Mouse (Mus musculus) embryonic fibroblast, embryonic 13.5 days (primary cell): ENCODE measurements at regions not wholly inside any gene's neighbourhood (a gene's known extent, or its start where the extent isn't known, plus 50 kb on each side); places are given as distances from the start of the nearest gene placed in this dataset.

Source experiments
- H3K27ac ChIP-seq: 2 replicates; pipeline ENCODE4 v1.5.1; 2012; ENCODE audit warnings: low read length, control low read depth, inconsistent platforms; ENCODE audit not compliant: insufficient read depth
- H3K4me1 ChIP-seq: 2 replicates; pipeline ENCODE4 v1.6.1; 2011; ENCODE audit warnings: low read length; ENCODE audit not compliant: control insufficient read depth, insufficient read depth
- H3K4me3 ChIP-seq: 2 replicates; pipeline ENCODE4 v1.5.1; 2011; ENCODE audit warnings: mild to moderate bottlenecking, control low read depth, low read length; ENCODE audit not compliant: insufficient read depth
- CTCF ChIP-seq: IDR thresholded peaks from 2 replicates; pipeline ENCODE4 v1.5.1; 2011; ENCODE audit warnings: mild to moderate bottlenecking, control low read depth, low read length, moderate library complexity, borderline replicate concordance; ENCODE audit not compliant: insufficient read depth
- POLR2A ChIP-seq: IDR thresholded peaks from 2 replicates; pipeline ENCODE4 v1.6.1; 2011; ENCODE audit warnings: low read depth, mild to moderate bottlenecking, control low read depth, low read length, moderate library complexity

- Histone ChIP-seq H3K4me1 (no peaks in the 10 kb centered on the region), H3K27ac (no peak overlapping the region), H3K4me3 (no peak overlapping the region)
- TF ChIP-seq POLR2A (no peak), CTCF (no peak)
These were observed 164.7 kb downstream of the Grb14 start for GRCm38 (mm10) chr2:64860113-64860512.

- H3K4me3 ChIP-seq, result no peak overlapping the region
- H3K27ac ChIP-seq, result no peak overlapping the region
- TF ChIP-seq POLR2A (no peak), CTCF (peak; percentile 74; the same call in 1 of the 2 replicates)
- H3K4me1 ChIP-seq, result no peaks in the 10 kb centered on the region
These were observed 170.9 kb downstream of the Grb14 start for GRCm38 (mm10) chr2:64853918-64854317.

DNA sequence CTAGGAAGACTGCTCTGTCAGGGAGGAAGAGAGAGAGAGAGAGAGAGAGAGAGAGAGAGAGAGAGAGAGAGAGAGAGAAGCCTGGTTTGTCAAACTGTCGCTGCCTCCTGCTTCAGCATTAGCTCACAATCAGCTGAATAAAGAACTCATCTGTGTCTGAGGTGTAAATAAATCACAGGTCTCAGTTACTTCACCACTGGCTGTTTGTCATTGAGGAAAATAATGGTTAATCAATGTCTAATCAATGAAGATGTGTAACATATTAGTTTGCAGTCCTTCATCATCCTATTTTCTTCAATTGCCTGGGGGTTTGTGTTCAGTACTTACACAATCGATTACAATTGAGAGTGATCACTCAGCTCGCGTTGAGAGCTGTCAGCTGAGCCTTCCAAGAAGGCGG is 171.9 kb downstream of the Grb14 start:
- Histone ChIP-seq H3K4me3 (no peak overlapping the region), H3K27ac (no peak overlapping the region), H3K4me1 (no peaks in the 10 kb centered on the region)
- TF ChIP-seq CTCF (no peak), POLR2A (no peak)

DNA sequence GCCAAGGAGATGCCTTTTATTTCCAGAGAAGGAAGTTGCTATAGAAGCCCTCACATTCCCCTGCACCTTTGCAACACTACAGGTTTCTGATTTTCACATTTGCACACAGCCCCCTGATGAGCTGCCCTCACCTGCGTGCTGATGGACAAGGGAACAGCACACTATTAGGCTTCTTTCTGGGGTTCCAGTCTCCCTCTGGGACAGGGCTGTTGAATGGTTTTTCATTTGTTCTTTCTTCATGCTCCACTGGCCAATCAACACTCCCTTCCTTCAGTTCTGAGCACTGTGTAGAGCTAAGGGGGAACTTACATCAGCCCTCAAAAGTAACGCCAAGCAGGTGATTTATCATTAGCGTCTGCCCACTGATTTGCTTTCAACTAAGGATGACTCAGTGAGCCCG is 173.7 kb downstream of the Grb14 start:
- Histone ChIP-seq H3K4me1 (no peaks in the 10 kb centered on the region), H3K27ac (no peak overlapping the region), H3K4me3 (no peak overlapping the region)
- TF ChIP-seq POLR2A (no peak), CTCF (no peak)

GRCm38 (mm10) chr2:64850656-64851055 is 174.1 kb downstream of the Grb14 start:
- TF ChIP-seq CTCF, result no peak
- TF ChIP-seq POLR2A, result no peak
- H3K4me1 ChIP-seq, result no peaks in the 10 kb centered on the region
- H3K4me3 ChIP-seq, result no peak overlapping the region
- H3K27ac ChIP-seq, result no peak overlapping the region

DNA sequence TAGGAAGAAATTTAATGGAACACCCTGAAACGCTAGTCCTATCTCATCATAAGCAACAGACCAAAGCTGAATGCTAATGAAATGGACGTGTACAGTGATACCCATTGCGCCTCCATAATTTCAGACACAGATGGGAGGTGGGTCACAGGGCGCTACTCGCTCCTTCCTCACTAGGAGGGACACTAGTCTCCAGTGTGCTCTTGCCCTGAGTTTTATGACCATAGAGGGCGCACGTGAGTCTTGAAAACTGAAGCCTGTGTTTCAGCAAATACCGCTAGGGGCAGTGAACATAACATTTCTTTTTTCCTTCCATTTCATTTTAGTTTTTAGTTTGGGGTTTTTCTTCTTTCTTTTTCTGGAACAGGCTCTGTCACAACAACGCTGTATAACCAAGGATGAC is 200.3 kb downstream of the Grb14 start:
- Histone ChIP-seq H3K4me1 (no peaks in the 10 kb centered on the region), H3K4me3 (no peak overlapping the region), H3K27ac (no peak overlapping the region)
- TF ChIP-seq POLR2A (no peak), CTCF (no peak)

- H3K4me1 ChIP-seq, result no peaks in the 10 kb centered on the region
- H3K4me3 ChIP-seq, result no peak overlapping the region
- no peak overlapping the region for H3K27ac ChIP-seq
- TF ChIP-seq CTCF, result no peak
- TF ChIP-seq POLR2A, result no peak
These were observed 200.9 kb downstream of the Grb14 start for GRCm38 (mm10) chr2:64823905-64824304.

- H3K4me3 ChIP-seq, result no peak overlapping the region
- H3K27ac ChIP-seq, result no peak overlapping the region
- H3K4me1 ChIP-seq, result no peaks in the 10 kb centered on the region
- TF ChIP-seq CTCF, result no peak
- TF ChIP-seq POLR2A, result no peak
These were observed 201.7 kb downstream of the Grb14 start for GRCm38 (mm10) chr2:64823074-64823473.

DNA sequence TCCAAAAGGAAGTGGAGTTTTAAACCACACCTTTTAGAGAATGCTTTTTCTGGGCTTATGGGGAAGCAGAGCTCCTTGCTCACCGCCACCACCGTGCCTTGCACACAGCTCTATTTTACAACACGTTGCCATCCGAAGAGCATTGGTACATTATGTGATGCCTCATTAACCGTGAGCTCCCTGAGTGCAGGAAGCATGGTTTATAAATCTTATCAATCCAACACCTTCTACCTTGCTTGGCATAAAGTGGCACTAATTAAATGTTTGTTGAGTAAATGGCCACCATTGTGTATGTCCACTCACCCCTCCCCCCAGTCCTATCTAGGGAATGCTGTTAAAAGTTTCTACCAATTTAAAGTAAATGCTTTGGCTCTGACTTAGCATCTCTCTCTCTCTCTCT is 206.6 kb downstream of the Grb14 start:
- no peaks in the 10 kb centered on the region; the same call in 1 of the 2 replicates for H3K4me1 ChIP-seq
- no peak overlapping the region for H3K27ac ChIP-seq
- no peak overlapping the region for H3K4me3 ChIP-seq
- TF ChIP-seq CTCF (no peak), POLR2A (no peak)
